In genomic region chr6:103795241-103795640, GRCm38 (mm10) we compare ENCODE assay signal across 25 mouse cellular contexts.
"Had no signal": no experiment of that assay in that cellular context is flagged by ENCODE, and none has a peak within 500 bp of the region (broad histone marks: within the 10 kb centered on the region; RNA-seq: fewer than 3 reads in every experiment).

No protein-coding gene starts in this region.

- H3K9me3 ChIP-seq: heart, embryonic 10.5 days; heart, embryonic 12.5 days; hindbrain, embryonic 10.5 days; hindbrain, embryonic 12.5 days; intestine, embryonic 15.5 days; limb, embryonic 10.5 days; limb, embryonic 12.5 days had no signal

- H3K36me3 ChIP-seq: heart, embryonic 10.5 days; heart, embryonic 12.5 days; hindbrain, embryonic 10.5 days; hindbrain, embryonic 12.5 days; intestine, embryonic 15.5 days; limb, embryonic 10.5 days; limb, embryonic 12.5 days had no signal

- H3K27ac ChIP-seq: heart, embryonic 10.5 days; hindbrain, embryonic 10.5 days; hindbrain, embryonic 12.5 days; hindbrain, embryonic 14.5 days; intestine, embryonic 15.5 days; layer of hippocampus, adult 2 months; left cerebral cortex, adult 2 months; limb, embryonic 10.5 days; limb, embryonic 12.5 days had no signal

- H3K9ac ChIP-seq: heart, embryonic 12.5 days; hindbrain, embryonic 12.5 days; hindbrain, embryonic 14.5 days; intestine, embryonic 15.5 days; limb, embryonic 12.5 days had no signal

- H3K27me3 ChIP-seq: heart, embryonic 12.5 days; hindbrain, embryonic 12.5 days; intestine, embryonic 15.5 days; limb, embryonic 12.5 days had no signal

- H3K4me3 ChIP-seq: heart, embryonic 10.5 days; heart, embryonic 12.5 days; hindbrain, embryonic 10.5 days; hindbrain, embryonic 12.5 days; intestine, embryonic 15.5 days; layer of hippocampus, adult 2 months; left cerebral cortex, adult 2 months; limb, embryonic 10.5 days; limb, embryonic 12.5 days had no signal

- ATAC-seq: hindbrain, embryonic 16.5 days; inflammation-experienced regulatory T-cells, adult 6 months; intestine, embryonic 15.5 days; intestine, postnatal 0 days had no signal

- DNase-seq: gastrocnemius, postnatal 14 days; gastrocnemius, postnatal 36 days; heart, adult 18-20 months; heart, postnatal 10 days; heart, postnatal 4 days; kidney, adult 18-20 months; kidney, adult 8-10 months; kidney, postnatal 10 days; kidney, postnatal 25 days; kidney, postnatal 4 days; liver had no signal

- H3K4me2 ChIP-seq: heart, embryonic 12.5 days; hindbrain, embryonic 12.5 days; hindbrain, embryonic 14.5 days; intestine, embryonic 15.5 days; limb, embryonic 12.5 days; liver, embryonic 11.5 days had no signal

- H3K4me1 ChIP-seq: heart, embryonic 10.5 days; heart, embryonic 12.5 days; hindbrain, embryonic 10.5 days; hindbrain, embryonic 12.5 days; intestine, embryonic 15.5 days; limb, embryonic 10.5 days; limb, embryonic 12.5 days had no signal
